Mouse (Mus musculus) limb, embryonic 14.5 days (tissue): ENCODE data around the gene Spin1. TPM values are rescaled to one million over a fixed set of nuclear protein-coding genes. Genes with fewer than 3 reads are reported as not detected.

Experiments used
- ATAC-seq: fragments of 200-750 bp; cut with Nextera tagmentation; 2 replicates; pipeline ENCODE4 v1.8.0; 2017; ENCODE audit warnings: low read depth, moderate number of reproducible peaks, moderate TSS enrichment; ENCODE audit not compliant: low FRiP score
- DNase-seq: peaks from one replicate; pipeline ENCODE4 v3.0.0-alpha.2; 2015; ENCODE audit warnings: low spot score
- H3K27ac ChIP-seq: fragments of 300-500 bp; sonication (generic); replicated peaks from 2 replicates; pipeline ENCODE4 v1.5.1; 2014; ENCODE audit warnings: low read depth, mild to moderate bottlenecking, low read length, moderate library complexity, mixed read lengths
- H3K27me3 ChIP-seq: fragments of 300-500 bp; sonication (generic); 2 replicates; pipeline ENCODE4 v1.6.1; 2014; ENCODE audit warnings: low read length, mixed read lengths; ENCODE audit not compliant: control insufficient read depth, insufficient read depth
- H3K36me3 ChIP-seq: fragments of 300-500 bp; sonication (generic); 2 replicates; pipeline ENCODE4 v1.6.1; 2014; ENCODE audit warnings: mild to moderate bottlenecking, low read length, moderate library complexity, mixed read lengths; ENCODE audit not compliant: control insufficient read depth, insufficient read depth
- H3K4me1 ChIP-seq: fragments of 300-500 bp; sonication (generic); 2 replicates; pipeline ENCODE4 v1.6.1; 2014; ENCODE audit warnings: antibody characterized with exemption, low read length, mixed read lengths; ENCODE audit not compliant: control insufficient read depth, insufficient read depth
- H3K4me2 ChIP-seq: fragments of 300-500 bp; sonication (generic); replicated peaks from 2 replicates; pipeline ENCODE4 v1.6.1; 2014; ENCODE audit warnings: low read depth, mild to moderate bottlenecking, low read length, moderate library complexity; ENCODE audit not compliant: severe bottlenecking
- H3K4me3 ChIP-seq: fragments of 300-500 bp; sonication (generic); replicated peaks from 2 replicates; pipeline ENCODE4 v1.5.1; 2014; ENCODE audit warnings: low read length
- H3K9ac ChIP-seq: fragments of 300-500 bp; sonication (generic); 2 replicates; pipeline ENCODE4 v1.6.1; 2014; ENCODE audit warnings: mild to moderate bottlenecking, low read depth, low read length, moderate library complexity; ENCODE audit not compliant: severe bottlenecking
- H3K9me3 ChIP-seq: fragments of 300-500 bp; sonication (generic); 2 replicates; pipeline ENCODE4 v1.6.1; 2016; ENCODE audit warnings: low read length; ENCODE audit not compliant: control insufficient read depth
- POLR2A ChIP-seq: fragments of 200-500 bp; IDR thresholded peaks from 2 replicates; pipeline ENCODE4 v1.8.0; 2012; ENCODE audit warnings: inconsistent platforms, mild to moderate bottlenecking, moderate library complexity, borderline replicate concordance; ENCODE audit not compliant: insufficient read depth, insufficient read length; ENCODE audit errors: extremely low read depth
- WGBS: fragments of 180-500 bp; shearing (Covaris S2); extraction: QIAGEN DNeasy Blood & Tissue Kit; methylation state at CpG from one replicate; pipeline ENCODE4 v1.1.7; 2014; 5-methylcytosine and 5-hydroxymethylcytosine counted together
- polyA plus RNA-seq, 2 experiments: library from polyadenylated mRNA; depleted of rRNA in 1 of 2; stranded (reverse) in 1 of 2; unstranded in 1 of 2; fragments of >200 nt; fragmentation: Nextera tagmentation in 1 of 2; extraction: Ambion mirVana in 1 of 2; gene quantifications; 2 replicates each; pipeline versions ENCODE4 v1.2.1 to v1.2.3; 2012 to 2014

The Spin1 gene
- polyA plus RNA-seq, 2 experiments: 70.6 to 115 TPM

GRCm38 (mm10) chr13:51120734-51121133 is 20.1 kb downstream of the Spin1 start:
- peak overlapping the region; percentile 38; the same call in 1 of the 2 replicates for H3K27ac ChIP-seq
- H3K4me3 ChIP-seq: no peak overlapping the region
- H3K27me3 ChIP-seq: no peaks in the 10 kb centered on the region
- no peak for DNase-seq
- H3K4me2 ChIP-seq: no peak overlapping the region
- WGBS: 43% methylated on average over 4 of the region's 4 CpGs
- no peak overlapping the region for H3K9ac ChIP-seq
- no peaks in the 10 kb centered on the region for H3K9me3 ChIP-seq
- peaks cover 21% of the 10 kb centered on the region for H3K36me3 ChIP-seq
- peaks cover 26% of the 10 kb centered on the region for H3K4me1 ChIP-seq
- TF ChIP-seq POLR2A: no peak
- ATAC-seq: no peak

GRCm38 (mm10) chr13:51121966-51122365 is 21.3 kb downstream of the Spin1 start:
- TF ChIP-seq POLR2A: no peak
- Histone ChIP-seq H3K4me3 (no peak overlapping the region), H3K4me2 (no peak overlapping the region), H3K36me3 (peaks cover 21% of the 10 kb centered on the region), H3K27ac (0 out of 2 replicates have a peak overlapping the region, but pooled peaks have one; percentile 8), H3K27me3 (no peaks in the 10 kb centered on the region), H3K9ac (no peak overlapping the region), H3K9me3 (no peaks in the 10 kb centered on the region), H3K4me1 (peaks cover 26% of the 10 kb centered on the region)
- ATAC-seq (no peak), DNase-seq (no peak)
- WGBS: 40% methylated on average over 1 of the region's 1 CpGs

- H3K4me3 ChIP-seq: no peak overlapping the region
- peaks cover 26% of the 10 kb centered on the region for H3K4me1 ChIP-seq
- H3K4me2 ChIP-seq: no peak overlapping the region
- no peak for TF ChIP-seq POLR2A
- H3K36me3 ChIP-seq: peaks cover 27% of the 10 kb centered on the region
- DNase-seq (no peak), ATAC-seq (no peak)
- H3K9ac ChIP-seq: no peak overlapping the region
- H3K27me3 ChIP-seq: no peaks in the 10 kb centered on the region
- WGBS: 66% methylated on average over 8 of the region's 8 CpGs
- H3K9me3 ChIP-seq: no peaks in the 10 kb centered on the region
- H3K27ac ChIP-seq: no peak overlapping the region
Measured at GRCm38 (mm10) chr13:51122771-51123170, 22.1 kb downstream of the Spin1 start.

GRCm38 (mm10) chr13:51125357-51125756 is 24.7 kb downstream of the Spin1 start:
- ATAC-seq (no peak), DNase-seq (no peak)
- 73% methylated on average over 8 of the region's 8 CpGs for WGBS
- H3K9ac ChIP-seq: no peak overlapping the region
- no peaks in the 10 kb centered on the region for H3K9me3 ChIP-seq
- no peak overlapping the region for H3K27ac ChIP-seq
- H3K27me3 ChIP-seq: no peaks in the 10 kb centered on the region
- H3K4me3 ChIP-seq: no peak overlapping the region
- H3K36me3 ChIP-seq: peaks cover 45% of the 10 kb centered on the region
- peaks cover 22% of the 10 kb centered on the region for H3K4me1 ChIP-seq
- H3K4me2 ChIP-seq: no peak overlapping the region
- no peak for TF ChIP-seq POLR2A

GRCm38 (mm10) chr13:51127906-51128305 is 27.2 kb downstream of the Spin1 start:
- no peaks in the 10 kb centered on the region for H3K9me3 ChIP-seq
- no peak for TF ChIP-seq POLR2A
- no peak overlapping the region for H3K9ac ChIP-seq
- no peak overlapping the region for H3K4me3 ChIP-seq
- 94% methylated on average over 2 of the region's 2 CpGs for WGBS
- no peaks in the 10 kb centered on the region for H3K27me3 ChIP-seq
- DNase-seq (no peak), ATAC-seq (no peak)
- H3K27ac ChIP-seq: no peak overlapping the region
- peaks cover 64% of the 10 kb centered on the region for H3K36me3 ChIP-seq
- H3K4me1 ChIP-seq: peaks cover 7% of the 10 kb centered on the region; the same call in 1 of the 2 replicates
- no peak overlapping the region for H3K4me2 ChIP-seq

- Histone ChIP-seq H3K4me2 (no peak overlapping the region), H3K36me3 (peaks cover 61% of the 10 kb centered on the region), H3K9me3 (no peaks in the 10 kb centered on the region), H3K27ac (no peak overlapping the region), H3K9ac (no peak overlapping the region), H3K4me3 (no peak overlapping the region), H3K4me1 (peaks cover 3% of the 10 kb centered on the region; the same call in 1 of the 2 replicates), H3K27me3 (no peaks in the 10 kb centered on the region)
- ATAC-seq (no peak; the same call in 1 of the 2 replicates), DNase-seq (no peak)
- 93% methylated on average over 7 of the region's 7 CpGs for WGBS
- no peak for TF ChIP-seq POLR2A
Measured at GRCm38 (mm10) chr13:51128417-51128816, 27.7 kb downstream of the Spin1 start.
